Mouse (Mus musculus): ENCODE data around the gene Hoxb3. TPM values are rescaled to one million over a fixed set of nuclear protein-coding genes. Genes with fewer than 3 reads are reported as not detected.

Gene Hoxb3
- polyA plus RNA-seq, 1 experiment from 2014 or later: 3.7 TPM

- Histone ChIP-seq H3K4me2 (ENCODE audit: low read length) (peak within 1 kb of the TSS; percentile 89), H3K9ac (ENCODE audit: low read length) (peak within 1 kb of the TSS; percentile 96), H3K36me3 (ENCODE audit: control insufficient read depth, insufficient read depth, low read length) (no peaks in the 10 kb centered on the region), H3K27me3 (replicated peaks; ENCODE audit: control insufficient read depth, insufficient read depth, low read length) (peaks cover 25% of the 10 kb centered on the region), H3K4me1 (replicated peaks; ENCODE audit: control insufficient read depth, insufficient read depth, low read length) (peaks cover 51% of the 10 kb centered on the region), H3K9me3 (ENCODE audit: control insufficient read depth, low read length) (no peaks in the 10 kb centered on the region), H3K4me3 (ENCODE audit: low read depth, low read length) (peak within 1 kb of the TSS; percentile 55), H3K27ac (ENCODE audit: low read depth) (peak within 1 kb of the TSS; percentile 99)
- 2% methylated on average over 69 of the region's 69 CpGs for WGBS
- ATAC-seq (replicated peaks; ENCODE audit: low FRiP score, low TSS enrichment, low read depth) (peak; percentile 34), DNase-seq (ENCODE audit: low spot score) (peak; percentile 97)
These were observed 19.7 kb upstream of the Hoxb3 start, which contains the start of gene Hoxb5 for GRCm38 (mm10) chr11:96303151-96304099. Hoxb5 (plus strand) TSS chr11:96303336.

DNA sequence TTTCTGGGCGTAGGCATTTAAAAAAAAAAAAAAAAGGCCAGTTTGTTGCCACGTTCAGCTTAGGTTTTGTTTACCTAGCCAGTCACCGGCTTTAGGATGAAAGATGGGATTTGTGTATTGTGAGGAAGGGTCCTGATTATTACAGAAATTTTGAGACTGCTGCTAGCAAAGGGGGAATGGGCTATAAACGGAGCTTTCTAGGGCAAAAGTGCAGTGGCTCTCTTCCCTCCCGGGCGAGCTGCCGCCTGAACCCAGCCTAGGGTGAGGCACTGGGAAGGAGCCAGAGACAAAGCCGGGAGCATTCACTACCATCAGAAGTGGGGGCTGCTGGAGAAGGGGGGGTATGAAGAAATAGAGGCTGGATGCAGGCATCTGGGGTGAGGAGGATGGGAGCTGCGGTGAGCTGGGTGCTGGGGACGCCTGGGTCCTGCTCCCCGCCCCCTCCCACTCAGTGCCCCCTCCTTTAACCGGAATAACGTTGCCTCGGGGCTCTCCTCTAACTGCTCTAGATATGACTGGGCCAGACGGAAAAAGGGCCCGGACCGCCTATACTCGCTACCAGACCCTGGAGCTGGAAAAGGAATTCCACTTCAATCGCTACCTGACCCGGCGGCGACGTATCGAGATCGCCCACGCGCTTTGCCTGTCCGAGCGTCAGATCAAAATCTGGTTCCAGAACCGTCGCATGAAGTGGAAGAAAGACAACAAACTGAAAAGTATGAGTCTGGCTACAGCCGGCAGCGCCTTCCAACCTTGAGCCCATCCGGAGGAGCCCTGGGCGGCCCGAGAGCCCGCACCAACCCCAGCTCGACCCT is 18.5 kb upstream of the Hoxb3 start:
- peak overlapping the region; percentile 55 for H3K4me3 ChIP-seq (ENCODE audit: low read depth, low read length)
- WGBS: 7% methylated on average over 38 of the region's 38 CpGs
- H3K27me3 ChIP-seq (replicated peaks; ENCODE audit: control insufficient read depth, insufficient read depth, low read length): peaks cover 23% of the 10 kb centered on the region
- DNase-seq (ENCODE audit: low spot score) (no peak), ATAC-seq (replicated peaks; ENCODE audit: low FRiP score, low TSS enrichment, low read depth) (no peak)
- peak overlapping the region; percentile 96 for H3K9ac ChIP-seq (ENCODE audit: low read length)
- peak overlapping the region; percentile 89 for H3K4me2 ChIP-seq (ENCODE audit: low read length)
- H3K27ac ChIP-seq (ENCODE audit: low read depth): peak overlapping the region; percentile 99
- H3K36me3 ChIP-seq (ENCODE audit: control insufficient read depth, insufficient read depth, low read length): no peaks in the 10 kb centered on the region
- peaks cover 59% of the 10 kb centered on the region for H3K4me1 ChIP-seq (replicated peaks; ENCODE audit: control insufficient read depth, insufficient read depth, low read length)
- no peaks in the 10 kb centered on the region for H3K9me3 ChIP-seq (ENCODE audit: control insufficient read depth, low read length)

DNA sequence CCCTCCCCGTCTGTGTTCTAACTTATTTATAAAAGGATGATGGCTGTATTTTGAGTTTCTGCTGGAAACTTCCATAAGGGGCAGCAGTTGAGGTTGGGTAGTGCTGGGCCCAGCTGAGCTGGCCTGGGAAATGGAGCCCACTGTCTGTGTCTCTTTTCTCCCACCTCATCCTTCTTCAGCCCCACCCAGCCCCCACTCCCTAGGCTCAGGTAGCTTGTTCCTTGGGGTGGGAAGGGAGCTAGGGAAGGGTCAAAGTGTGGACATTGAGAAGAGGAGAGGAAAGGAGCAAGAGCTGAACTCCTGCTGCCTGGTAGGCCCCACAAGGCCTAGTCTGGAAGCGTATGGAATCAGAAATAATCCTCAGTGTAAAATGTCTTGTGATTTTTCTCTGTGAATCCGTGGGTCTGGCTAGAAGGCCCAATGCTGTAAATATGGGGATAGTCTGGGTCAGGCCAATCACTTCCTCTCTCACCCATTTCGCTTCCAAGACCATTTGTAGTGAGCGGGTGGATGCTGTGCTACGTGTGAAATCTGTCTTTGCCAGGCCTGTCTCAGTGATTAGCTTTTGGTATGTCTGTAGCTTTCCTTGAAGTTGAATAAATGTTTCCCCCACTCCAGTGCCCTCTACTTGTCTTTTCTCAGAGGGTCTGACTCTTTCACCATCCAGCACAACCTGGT is 17.5 kb upstream of the Hoxb3 start:
- peak overlapping the region; percentile 55 for H3K4me3 ChIP-seq (ENCODE audit: low read depth, low read length)

GRCm38 (mm10) chr11:96306183-96306907 is 16.8 kb upstream of the Hoxb3 start:
- ATAC-seq (replicated peaks; ENCODE audit: low FRiP score, low TSS enrichment, low read depth): no peak

More for the DNA sequence above, 17.5 kb upstream of the Hoxb3 start:
- Histone ChIP-seq H3K4me1 (replicated peaks; ENCODE audit: control insufficient read depth, insufficient read depth, low read length) (peaks cover 61% of the 10 kb centered on the region), H3K27me3 (replicated peaks; ENCODE audit: control insufficient read depth, insufficient read depth, low read length) (peaks cover 15% of the 10 kb centered on the region; the same call in 1 of the 2 replicates), H3K36me3 (ENCODE audit: control insufficient read depth, insufficient read depth, low read length) (no peaks in the 10 kb centered on the region), H3K27ac (ENCODE audit: low read depth) (peak overlapping the region; percentile 99), H3K9me3 (ENCODE audit: control insufficient read depth, low read length) (no peaks in the 10 kb centered on the region), H3K9ac (ENCODE audit: low read length) (peak overlapping the region; percentile 96), H3K4me2 (ENCODE audit: low read length) (peak overlapping the region; percentile 89)
- no peak for ATAC-seq (replicated peaks; ENCODE audit: low FRiP score, low TSS enrichment, low read depth)
- 50% methylated on average over 6 of the region's 6 CpGs for WGBS
- DNase-seq (ENCODE audit: low spot score): no peak

GRCm38 (mm10) chr11:96306908-96307269 is 16.2 kb upstream of the Hoxb3 start:
- peaks cover 62% of the 10 kb centered on the region for H3K4me1 ChIP-seq (replicated peaks; ENCODE audit: control insufficient read depth, insufficient read depth, low read length)
- no peaks in the 10 kb centered on the region for H3K9me3 ChIP-seq (ENCODE audit: control insufficient read depth, low read length)
- ATAC-seq (replicated peaks; ENCODE audit: low FRiP score, low TSS enrichment, low read depth): no peak
- no peaks in the 10 kb centered on the region for H3K36me3 ChIP-seq (ENCODE audit: control insufficient read depth, insufficient read depth, low read length)
- peak overlapping the region; percentile 89 for H3K4me2 ChIP-seq (ENCODE audit: low read length)
- no peak for DNase-seq (ENCODE audit: low spot score)
- peak overlapping the region; percentile 55 for H3K4me3 ChIP-seq (ENCODE audit: low read depth, low read length)
- peak overlapping the region; percentile 99 for H3K27ac ChIP-seq (ENCODE audit: low read depth)
- WGBS: 7% methylated on average over 13 of the region's 13 CpGs
- peaks cover 8% of the 10 kb centered on the region; the same call in 1 of the 2 replicates for H3K27me3 ChIP-seq (replicated peaks; ENCODE audit: control insufficient read depth, insufficient read depth, low read length)
- H3K9ac ChIP-seq (ENCODE audit: low read length): peak overlapping the region; percentile 96

More at GRCm38 (mm10) chr11:96306183-96306907, 16.8 kb upstream of the Hoxb3 start:
- H3K9me3 ChIP-seq (ENCODE audit: control insufficient read depth, low read length): no peaks in the 10 kb centered on the region
- H3K27me3 ChIP-seq (replicated peaks; ENCODE audit: control insufficient read depth, insufficient read depth, low read length): peaks cover 13% of the 10 kb centered on the region; the same call in 1 of the 2 replicates
- no peak for DNase-seq (ENCODE audit: low spot score)
- peak overlapping the region; percentile 89 for H3K4me2 ChIP-seq (ENCODE audit: low read length)
- peak overlapping the region; percentile 96 for H3K9ac ChIP-seq (ENCODE audit: low read length)
- H3K4me3 ChIP-seq (ENCODE audit: low read depth, low read length): peak overlapping the region; percentile 55
- peak overlapping the region; percentile 99 for H3K27ac ChIP-seq (ENCODE audit: low read depth)
- WGBS: 19% methylated on average over 7 of the region's 7 CpGs
- no peaks in the 10 kb centered on the region for H3K36me3 ChIP-seq (ENCODE audit: control insufficient read depth, insufficient read depth, low read length)
- H3K4me1 ChIP-seq (replicated peaks; ENCODE audit: control insufficient read depth, insufficient read depth, low read length): peaks cover 65% of the 10 kb centered on the region

GRCm38 (mm10) chr11:96308763-96309162 is 14.4 kb upstream of the Hoxb3 start:
- WGBS: 22% methylated on average over 4 of the region's 4 CpGs
- Histone ChIP-seq H3K27me3 (replicated peaks; ENCODE audit: control insufficient read depth, insufficient read depth, low read length) (0 out of 2 replicates have a peak, but pooled peaks cover 7% of the 10 kb centered on the region), H3K36me3 (ENCODE audit: control insufficient read depth, insufficient read depth, low read length) (no peaks in the 10 kb centered on the region), H3K27ac (ENCODE audit: low read depth) (peak overlapping the region; percentile 99), H3K9ac (ENCODE audit: low read length) (peak overlapping the region; percentile 96), H3K4me2 (ENCODE audit: low read length) (peak overlapping the region; percentile 89), H3K4me1 (replicated peaks; ENCODE audit: control insufficient read depth, insufficient read depth, low read length) (peaks cover 68% of the 10 kb centered on the region), H3K4me3 (ENCODE audit: low read depth, low read length) (peak overlapping the region; percentile 55), H3K9me3 (ENCODE audit: control insufficient read depth, low read length) (no peaks in the 10 kb centered on the region)
- DNase-seq (ENCODE audit: low spot score): no peak
- ATAC-seq (replicated peaks; ENCODE audit: low FRiP score, low TSS enrichment, low read depth): no peak

DNA sequence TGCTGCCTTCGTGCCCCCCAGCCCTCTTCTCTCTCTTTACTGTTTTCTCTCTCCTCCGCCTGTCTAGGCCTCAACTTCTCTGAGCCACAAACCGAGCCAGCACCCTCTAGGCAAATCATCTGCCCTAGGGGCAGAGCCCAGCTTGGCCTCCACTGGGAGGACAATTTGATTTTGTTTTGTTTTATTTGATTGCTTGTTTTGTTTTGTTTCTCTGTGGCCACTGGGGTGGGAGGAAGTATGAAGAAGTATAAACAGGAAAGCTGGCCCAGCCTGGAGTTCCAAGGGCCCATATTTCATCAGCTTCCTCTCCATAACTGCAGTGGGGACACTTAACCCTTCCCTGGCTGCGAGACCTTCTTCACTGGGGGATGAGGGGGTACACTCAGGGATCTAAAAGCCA is 13.8 kb upstream of the Hoxb3 start:
- peak overlapping the region; percentile 99 for H3K27ac ChIP-seq (ENCODE audit: low read depth)
- H3K9ac ChIP-seq (ENCODE audit: low read length): peak overlapping the region; percentile 96
- no peaks in the 10 kb centered on the region for H3K36me3 ChIP-seq (ENCODE audit: control insufficient read depth, insufficient read depth, low read length)
- H3K9me3 ChIP-seq (ENCODE audit: control insufficient read depth, low read length): no peaks in the 10 kb centered on the region
- H3K4me2 ChIP-seq (ENCODE audit: low read length): peak overlapping the region; percentile 89
- peaks cover 72% of the 10 kb centered on the region for H3K4me1 ChIP-seq (replicated peaks; ENCODE audit: control insufficient read depth, insufficient read depth, low read length)
- ATAC-seq (replicated peaks; ENCODE audit: low FRiP score, low TSS enrichment, low read depth) (no peak), DNase-seq (ENCODE audit: low spot score) (no peak)
- H3K27me3 ChIP-seq (replicated peaks; ENCODE audit: control insufficient read depth, insufficient read depth, low read length): 0 out of 2 replicates have a peak, but pooled peaks cover 5% of the 10 kb centered on the region
- 22% methylated on average over 4 of the region's 4 CpGs for WGBS
- H3K4me3 ChIP-seq (ENCODE audit: low read depth, low read length): peak overlapping the region; percentile 55

All from intestine, embryonic 14.5 days (tissue).